Mouse (Mus musculus): ENCODE measurements around the gene Trpm8.

- TF ChIP-seq GATA1 (IDR thresholded peaks at IDR 0.05; ENCODE audit: low read length), result no peak
- no peak for TF ChIP-seq TAL1 (IDR thresholded peaks at IDR 0.05; ENCODE audit: low read length)
Observed at GRCm38 (mm10) chr1:88355025-88355424, 77.6 kb downstream of the Trpm8 start.
